Mouse (Mus musculus): ENCODE data around the gene Rrp1.

GRCm38 (mm10) chr10:78366851-78367312, 46.0 kb downstream of the Rrp1 start:
- TF ChIP-seq POLR2A (IDR thresholded peaks at IDR 0.05; ENCODE audit: borderline replicate concordance, low read depth, low read length) (no peak), CTCF (IDR thresholded peaks at IDR 0.05; ENCODE audit: low read depth, low read length) (no peak)
